Mouse (Mus musculus) heart, adult 2 months (tissue): Measurements from ENCODE around the gene Vill.

Source experiments
- CTCF ChIP-seq: fragments of 200-600 bp; IDR thresholded peaks from 2 replicates; pipeline ENCODE4 v1.8.1; 2022; ENCODE audit warnings: antibody characterized with exemption, mild to moderate bottlenecking, moderate library complexity
- EP300 ChIP-seq: fragments of 200-500 bp; IDR thresholded peaks from 2 replicates; pipeline ENCODE4 v1.6.1; 2011; ENCODE audit warnings: low read depth, low read length, control low read depth; ENCODE audit not compliant: insufficient read depth
- POLR2A ChIP-seq: fragments of 200-500 bp; IDR thresholded peaks from 2 replicates; pipeline ENCODE4 v1.6.1; 2011; ENCODE audit warnings: mild to moderate bottlenecking, low read depth, low read length, control low read depth; ENCODE audit not compliant: insufficient read depth

DNA sequence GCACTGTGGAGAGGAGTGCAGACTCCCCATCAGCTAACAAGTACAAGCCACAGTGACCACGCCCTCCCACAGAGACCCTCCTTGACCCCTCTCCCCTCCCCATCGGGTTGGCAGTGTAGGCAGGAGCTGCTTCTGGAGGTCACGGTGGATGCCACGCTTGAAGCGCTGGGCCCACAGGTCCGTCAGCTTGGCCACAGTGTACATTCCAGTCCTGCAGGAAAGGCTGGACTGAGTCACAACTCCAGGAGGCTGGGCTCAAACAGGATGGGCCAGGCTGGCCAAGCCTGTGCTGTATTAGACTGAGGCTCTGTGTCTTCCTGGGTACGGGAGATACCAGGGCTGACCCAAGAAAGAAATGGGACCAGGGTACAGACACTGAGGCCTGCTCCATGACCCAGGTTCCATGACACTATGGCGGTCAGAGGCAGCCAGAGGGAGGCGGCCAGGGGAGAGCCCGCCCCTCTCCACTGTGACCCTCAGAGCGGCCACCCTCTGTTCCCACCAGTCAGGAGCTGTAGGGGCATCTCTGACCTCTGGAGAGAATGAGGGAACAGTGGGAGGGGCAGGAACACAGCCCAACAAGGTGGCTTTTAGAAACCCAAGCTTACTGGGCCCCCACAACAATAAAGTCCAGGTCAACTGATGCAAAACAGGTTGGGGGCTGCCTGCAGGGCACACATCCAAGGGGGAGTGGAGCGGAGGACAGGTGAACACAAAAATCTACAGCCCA, 39.2 kb downstream of the Vill start:
- no peak for TF ChIP-seq POLR2A
- no peak for TF ChIP-seq CTCF
- no peak for TF ChIP-seq EP300
